Mouse (Mus musculus): ENCODE data around the gene Camk1.

DNA sequence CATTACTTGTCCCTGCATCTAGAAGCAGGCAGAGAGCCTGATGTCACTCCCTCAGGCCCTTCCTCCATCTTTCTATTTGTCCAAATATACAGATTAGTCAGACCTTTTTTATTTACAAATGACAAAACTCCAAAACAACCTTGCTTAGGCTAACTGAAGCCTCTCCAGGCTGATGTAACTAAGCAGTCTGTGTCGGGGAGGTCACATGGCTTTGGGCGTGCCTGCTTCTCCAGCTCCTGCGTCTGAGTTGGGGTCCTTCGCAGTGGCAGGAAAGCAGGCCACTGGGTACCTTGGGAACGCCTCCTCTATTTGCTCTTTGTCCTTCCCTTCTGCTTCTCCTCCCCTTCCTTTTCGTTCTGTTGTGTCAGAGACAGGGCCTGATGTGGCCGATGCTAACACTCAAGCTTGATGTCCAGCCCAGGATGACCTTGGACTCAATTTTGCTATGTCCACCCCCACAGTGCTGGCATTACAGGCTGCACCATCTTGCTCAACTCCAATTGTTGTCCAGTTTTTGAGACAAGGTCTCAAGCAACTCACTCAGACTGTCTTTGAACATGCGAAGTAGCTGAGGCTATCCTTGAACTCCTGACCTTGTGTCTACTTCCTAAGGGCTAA, 20.8 kb upstream of the Camk1 start:
- TF ChIP-seq GATA1 (IDR thresholded peaks at IDR 0.05; ENCODE audit: low read length) (no peak), TAL1 (IDR thresholded peaks at IDR 0.05; ENCODE audit: low read length) (no peak)

Measured in erythroblast, embryonic 14.5 days (primary cell).